Mouse (Mus musculus): ENCODE measurements at regions not wholly inside any gene's neighbourhood (a gene's known extent, or its start where the extent isn't known, plus 50 kb on each side); places are given as distances from the start of the nearest gene placed in this dataset.

DNA sequence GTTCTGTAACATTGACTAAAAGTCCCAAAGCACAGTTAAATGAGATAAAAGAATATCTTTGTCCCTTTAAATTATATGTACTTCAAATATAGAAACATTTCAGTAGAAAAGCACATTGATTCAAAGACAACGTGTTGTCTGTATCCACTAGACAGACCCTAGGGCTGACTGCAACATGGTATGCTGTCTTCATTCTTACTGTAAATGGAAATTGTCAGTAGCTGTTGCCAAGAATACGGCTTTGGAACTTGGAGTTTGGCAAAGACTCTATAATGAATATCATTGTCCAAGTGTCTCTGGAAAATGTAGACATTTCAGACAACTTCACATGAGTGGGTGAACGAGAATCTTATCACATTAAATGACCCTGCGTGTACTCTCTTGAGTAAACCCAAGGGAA, 311.2 kb downstream of the Kcnj2 start:
- no peaks in the 10 kb centered on the region for H3K36me3 ChIP-seq (ENCODE audit: control insufficient read depth, insufficient read depth)
- H3K79me2 ChIP-seq (ENCODE audit: control insufficient read depth, insufficient read depth): no peaks in the 10 kb centered on the region
- no peak overlapping the region for H3ac ChIP-seq (ENCODE audit: control insufficient read depth, insufficient read length)
- no peak overlapping the region for H3K4me2 ChIP-seq (ENCODE audit: low read depth)
- no peaks in the 10 kb centered on the region for H3K27me3 ChIP-seq (ENCODE audit: control insufficient read depth, insufficient read depth, insufficient read length)
- TF ChIP-seq POLR2A (IDR thresholded peaks at IDR 0.05; ENCODE audit: insufficient read length, low read depth): no peak
- no peak for TF ChIP-seq E2F4 (IDR thresholded peaks at IDR 0.05; ENCODE audit: insufficient read depth)
- no peak for TF ChIP-seq MYOG (IDR thresholded peaks at IDR 0.05; ENCODE audit: control insufficient read depth in 1 of 3, insufficient read depth in 1 of 3, insufficient read length in 2 of 3, low read depth in 2 of 3)
- TF ChIP-seq TCF3 (IDR thresholded peaks at IDR 0.05; ENCODE audit: insufficient read length, low read depth): no peak
- H3K4me3 ChIP-seq: no peak overlapping the region

DNA sequence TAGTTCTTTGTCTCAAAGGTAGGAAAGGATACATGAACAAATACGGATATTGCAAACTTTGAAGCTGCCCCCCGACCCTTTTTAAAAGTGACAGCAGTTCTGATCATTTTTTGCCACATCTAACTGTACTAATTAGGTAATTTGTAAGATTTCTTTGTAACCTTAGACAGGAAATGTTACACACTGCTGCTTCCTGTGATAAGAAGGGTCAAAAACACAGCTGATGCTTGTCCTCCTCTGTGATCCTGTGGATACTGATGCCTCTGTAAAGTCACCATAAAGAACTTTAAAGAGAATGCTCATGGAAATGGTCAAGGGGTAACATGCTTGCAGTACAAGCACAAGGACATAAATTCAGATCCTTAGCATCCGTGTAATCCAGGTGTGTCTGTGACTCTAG, 313.9 kb downstream of the Kcnj2 start:
- Histone ChIP-seq H3K4me2 (ENCODE audit: low read depth) (no peak overlapping the region), H3K27me3 (ENCODE audit: control insufficient read depth, insufficient read depth, insufficient read length) (no peaks in the 10 kb centered on the region), H3K79me2 (ENCODE audit: control insufficient read depth, insufficient read depth) (no peaks in the 10 kb centered on the region), H3K4me3 (no peak overlapping the region), H3K36me3 (ENCODE audit: control insufficient read depth, insufficient read depth) (no peaks in the 10 kb centered on the region), H3ac (ENCODE audit: control insufficient read depth, insufficient read length) (no peak overlapping the region)
- TF ChIP-seq POLR2A (IDR thresholded peaks at IDR 0.05; ENCODE audit: insufficient read length, low read depth): no peak
- no peak for TF ChIP-seq POLR2AphosphoS2 (IDR thresholded peaks at IDR 0.05; ENCODE audit: insufficient read length, low read depth)
- TF ChIP-seq MYOG (IDR thresholded peaks at IDR 0.05; ENCODE audit: control insufficient read depth in 1 of 3, insufficient read depth in 1 of 3, insufficient read length in 2 of 3, low read depth in 2 of 3): no peak
- TF ChIP-seq REST (IDR thresholded peaks at IDR 0.05; ENCODE audit: insufficient read depth, insufficient read length): no peak
- no peak for TF ChIP-seq TCF12 (IDR thresholded peaks at IDR 0.05; ENCODE audit: insufficient read depth, poor library complexity, severe bottlenecking)
- TF ChIP-seq MAX (IDR thresholded peaks at IDR 0.05; ENCODE audit: low read depth): no peak
- no peak for TF ChIP-seq CEBPB (IDR thresholded peaks at IDR 0.05; ENCODE audit: insufficient read depth, poor library complexity, severe bottlenecking)
- TF ChIP-seq E2F4 (IDR thresholded peaks at IDR 0.05; ENCODE audit: insufficient read depth): no peak
- no peak for TF ChIP-seq MYOD1 (IDR thresholded peaks at IDR 0.05; ENCODE audit: control insufficient read depth in 1 of 3, insufficient read length in 2 of 3, low read depth in 2 of 3)
- TF ChIP-seq USF1 (IDR thresholded peaks at IDR 0.05; ENCODE audit: low read depth): no peak
- TF ChIP-seq TCF3 (IDR thresholded peaks at IDR 0.05; ENCODE audit: insufficient read length, low read depth): no peak
- TF ChIP-seq SRF (IDR thresholded peaks at IDR 0.05; ENCODE audit: control insufficient read depth, insufficient read length, low read depth): no peak

DNA sequence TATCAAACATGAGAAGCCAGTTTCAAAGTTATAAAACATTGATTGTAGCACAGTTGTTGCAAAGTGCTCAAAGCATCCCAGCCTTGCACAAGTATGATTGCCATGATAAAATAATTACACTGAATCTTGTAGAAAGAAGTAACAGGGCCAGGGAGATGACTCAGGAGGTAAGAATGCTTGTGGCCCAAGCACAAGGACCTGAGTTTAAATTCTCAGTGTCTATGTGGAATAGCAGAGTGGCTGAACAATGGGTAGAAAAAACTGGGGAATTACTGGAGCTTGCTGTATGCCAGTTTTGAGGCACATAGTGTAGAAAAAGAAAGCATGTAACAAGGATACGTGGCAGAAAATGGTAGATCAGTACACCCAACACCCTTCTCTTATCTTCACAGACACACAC, 332.7 kb downstream of the Kcnj2 start:
- Histone ChIP-seq H3ac (ENCODE audit: control insufficient read depth, insufficient read length) (no peak overlapping the region), H3K4me2 (ENCODE audit: low read depth) (no peak overlapping the region), H3K79me2 (ENCODE audit: control insufficient read depth, insufficient read depth) (no peaks in the 10 kb centered on the region), H3K27me3 (ENCODE audit: control insufficient read depth, insufficient read depth, insufficient read length) (no peaks in the 10 kb centered on the region), H3K36me3 (ENCODE audit: control insufficient read depth, insufficient read depth) (no peaks in the 10 kb centered on the region), H3K4me3 (no peak overlapping the region)
- no peak for TF ChIP-seq POLR2AphosphoS2 (IDR thresholded peaks at IDR 0.05; ENCODE audit: insufficient read length, low read depth)
- TF ChIP-seq MYOD1 (IDR thresholded peaks at IDR 0.05; ENCODE audit: control insufficient read depth in 1 of 3, insufficient read length in 2 of 3, low read depth in 2 of 3): no peak
- no peak for TF ChIP-seq MAX (IDR thresholded peaks at IDR 0.05; ENCODE audit: low read depth)
- TF ChIP-seq TCF3 (IDR thresholded peaks at IDR 0.05; ENCODE audit: insufficient read length, low read depth): no peak
- no peak for TF ChIP-seq REST (IDR thresholded peaks at IDR 0.05; ENCODE audit: insufficient read depth, insufficient read length)
- TF ChIP-seq CEBPB (IDR thresholded peaks at IDR 0.05; ENCODE audit: insufficient read depth, poor library complexity, severe bottlenecking): no peak
- TF ChIP-seq MYOG (IDR thresholded peaks at IDR 0.05; ENCODE audit: control insufficient read depth in 1 of 3, insufficient read depth in 1 of 3, insufficient read length in 2 of 3, low read depth in 2 of 3): no peak
- TF ChIP-seq POLR2A (IDR thresholded peaks at IDR 0.05; ENCODE audit: insufficient read length, low read depth): no peak
- TF ChIP-seq SRF (IDR thresholded peaks at IDR 0.05; ENCODE audit: control insufficient read depth, insufficient read length, low read depth): no peak

DNA sequence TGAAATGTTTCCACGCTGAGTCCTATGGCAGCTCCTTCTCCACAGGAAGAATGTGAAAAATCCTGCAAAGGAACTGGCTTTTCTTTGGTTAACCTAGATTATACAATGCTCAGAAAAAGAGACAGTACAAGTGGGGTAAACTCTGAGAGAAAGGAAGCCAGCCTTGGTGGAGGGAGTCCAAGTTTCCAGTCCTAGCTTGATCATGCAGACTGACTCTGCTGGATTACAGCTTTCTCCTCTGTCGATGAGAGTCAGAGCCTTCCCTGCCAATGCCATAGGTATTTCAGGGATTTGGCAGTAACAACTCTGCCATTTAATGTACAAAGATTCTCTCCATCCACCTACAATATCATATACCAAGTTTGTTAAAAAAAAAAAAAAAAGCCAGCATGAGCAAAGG, 343.3 kb downstream of the Kcnj2 start:
- Histone ChIP-seq H3K27me3 (ENCODE audit: control insufficient read depth, insufficient read depth, insufficient read length) (no peaks in the 10 kb centered on the region), H3K36me3 (ENCODE audit: control insufficient read depth, insufficient read depth) (no peaks in the 10 kb centered on the region), H3K79me2 (ENCODE audit: control insufficient read depth, insufficient read depth) (no peaks in the 10 kb centered on the region), H3K4me3 (no peak overlapping the region), H3ac (ENCODE audit: control insufficient read depth, insufficient read length) (no peak overlapping the region), H3K4me2 (ENCODE audit: low read depth) (no peak overlapping the region)
- TF ChIP-seq SRF (IDR thresholded peaks at IDR 0.05; ENCODE audit: control insufficient read depth, insufficient read length, low read depth) (no peak), POLR2AphosphoS2 (IDR thresholded peaks at IDR 0.05; ENCODE audit: insufficient read length, low read depth) (no peak), REST (IDR thresholded peaks at IDR 0.05; ENCODE audit: insufficient read depth, insufficient read length) (no peak), CEBPB (IDR thresholded peaks at IDR 0.05; ENCODE audit: insufficient read depth, poor library complexity, severe bottlenecking) (no peak), TCF12 (IDR thresholded peaks at IDR 0.05; ENCODE audit: insufficient read depth, poor library complexity, severe bottlenecking) (no peak), MAX (IDR thresholded peaks at IDR 0.05; ENCODE audit: low read depth) (no peak), POLR2A (IDR thresholded peaks at IDR 0.05; ENCODE audit: insufficient read length, low read depth) (no peak), E2F4 (IDR thresholded peaks at IDR 0.05; ENCODE audit: insufficient read depth) (no peak), MYOD1 (IDR thresholded peaks at IDR 0.05; ENCODE audit: control insufficient read depth in 1 of 3, insufficient read length in 2 of 3, low read depth in 2 of 3) (no peak), TCF3 (IDR thresholded peaks at IDR 0.05; ENCODE audit: insufficient read length, low read depth) (no peak), MYOG (IDR thresholded peaks at IDR 0.05; ENCODE audit: control insufficient read depth in 1 of 3, insufficient read depth in 1 of 3, insufficient read length in 2 of 3, low read depth in 2 of 3) (no peak), USF1 (IDR thresholded peaks at IDR 0.05; ENCODE audit: low read depth) (no peak)

DNA sequence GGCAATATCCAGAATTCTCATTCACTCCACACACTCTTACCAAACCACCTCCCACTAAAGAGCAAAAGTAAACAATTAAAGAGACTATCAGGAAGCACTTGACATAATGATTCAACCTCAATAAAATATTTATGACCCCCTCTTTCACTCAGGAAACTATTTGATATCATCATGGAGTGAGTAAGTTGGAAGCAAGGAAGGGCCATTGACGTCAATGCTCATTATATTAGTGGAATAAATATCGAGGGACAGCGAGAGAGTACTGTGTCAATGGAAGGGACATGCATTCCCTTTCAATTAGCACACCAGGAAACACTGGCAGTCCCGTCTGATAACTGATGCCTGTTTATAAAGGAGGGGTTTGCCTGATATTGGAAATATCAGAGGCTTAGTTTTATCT, 358.9 kb downstream of the Kcnj2 start:
- TF ChIP-seq REST (IDR thresholded peaks at IDR 0.05; ENCODE audit: insufficient read depth, insufficient read length) (no peak), MYOD1 (IDR thresholded peaks at IDR 0.05; ENCODE audit: control insufficient read depth in 1 of 3, insufficient read length in 2 of 3, low read depth in 2 of 3) (no peak), MYOG (IDR thresholded peaks at IDR 0.05; ENCODE audit: control insufficient read depth in 1 of 3, insufficient read depth in 1 of 3, insufficient read length in 2 of 3, low read depth in 2 of 3) (no peak), E2F4 (IDR thresholded peaks at IDR 0.05; ENCODE audit: insufficient read depth) (no peak), USF1 (IDR thresholded peaks at IDR 0.05; ENCODE audit: low read depth) (no peak), POLR2A (IDR thresholded peaks at IDR 0.05; ENCODE audit: insufficient read length, low read depth) (no peak)

More for the DNA sequence above, 358.9 kb downstream of the Kcnj2 start:
- Histone ChIP-seq H3K36me3 (ENCODE audit: control insufficient read depth, insufficient read depth) (no peaks in the 10 kb centered on the region), H3K4me2 (ENCODE audit: low read depth) (no peak overlapping the region), H3ac (ENCODE audit: control insufficient read depth, insufficient read length) (no peak overlapping the region), H3K79me2 (ENCODE audit: control insufficient read depth, insufficient read depth) (no peaks in the 10 kb centered on the region), H3K4me3 (no peak overlapping the region), H3K27me3 (ENCODE audit: control insufficient read depth, insufficient read depth, insufficient read length) (no peaks in the 10 kb centered on the region)
